Mouse (Mus musculus) lung, embryonic 15.5 days (tissue): ENCODE measurements around the gene Itgb2. TPM values are rescaled to one million over a fixed set of nuclear protein-coding genes. Genes with fewer than 3 reads are reported as not detected.

ENCODE experiments used
- ATAC-seq: fragments of 200-750 bp; cut with Nextera tagmentation; 2 replicates; pipeline ENCODE4 v1.8.0; 2017; ENCODE audit warnings: moderate number of reproducible peaks, borderline replicate concordance; ENCODE audit not compliant: low FRiP score, low TSS enrichment; ENCODE audit errors: extremely low read depth
- H3K27ac ChIP-seq: fragments of 300-500 bp; sonication (generic); 2 replicates; pipeline ENCODE4 v1.5.1; 2015; ENCODE audit warnings: moderate library complexity, mild to moderate bottlenecking, inconsistent platforms
- H3K27me3 ChIP-seq: fragments of 300-500 bp; sonication (generic); 2 replicates; pipeline ENCODE4 v1.6.1; 2015; ENCODE audit warnings: inconsistent platforms
- H3K36me3 ChIP-seq: fragments of 300-500 bp; sonication (generic); 2 replicates; pipeline ENCODE4 v1.6.1; 2015; ENCODE audit warnings: inconsistent platforms
- H3K4me1 ChIP-seq: fragments of 300-500 bp; sonication (generic); 2 replicates; pipeline ENCODE4 v1.6.1; 2015; ENCODE audit warnings: inconsistent platforms
- H3K4me2 ChIP-seq: fragments of 300-500 bp; sonication (generic); 2 replicates; pipeline ENCODE4 v1.6.1; 2015; ENCODE audit warnings: inconsistent platforms, mild to moderate bottlenecking, moderate library complexity
- H3K4me3 ChIP-seq: fragments of 300-500 bp; sonication (generic); 2 replicates; pipeline ENCODE4 v1.5.1; 2015; ENCODE audit warnings: mild to moderate bottlenecking, inconsistent platforms
- H3K9ac ChIP-seq: fragments of 300-500 bp; sonication (generic); 2 replicates; pipeline ENCODE4 v1.6.1; 2015; ENCODE audit warnings: inconsistent platforms
- H3K9me3 ChIP-seq: fragments of 300-500 bp; sonication (generic); 2 replicates; pipeline ENCODE4 v1.6.1; 2016; ENCODE audit warnings: inconsistent platforms
- WGBS: fragments of 180-500 bp; shearing (Covaris S2); methylation state at CpG from one replicate; pipeline ENCODE4 v1.1.7; 2015; 5-methylcytosine and 5-hydroxymethylcytosine counted together
- polyA plus RNA-seq: library from polyadenylated mRNA; unstranded; fragments of >200 nt; fragmentation: Nextera tagmentation; extraction: Ambion mirVana; gene quantifications from 2 replicates; pipeline ENCODE4 v1.2.1, GENCODE M21; 2015

Itgb2 gene
- polyA plus RNA-seq, 1 experiment from 2014 or later: 5.3 TPM

GRCm38 (mm10) chr10:77517801-77518200, 12.3 kb upstream of the Itgb2 start:
- H3K27ac ChIP-seq: no peak overlapping the region
- no peaks in the 10 kb centered on the region for H3K27me3 ChIP-seq
- 92% methylated on average over 5 of the region's 5 CpGs for WGBS
- no peak overlapping the region for H3K4me2 ChIP-seq
- no peak overlapping the region for H3K9ac ChIP-seq
- no peak for ATAC-seq
- H3K4me1 ChIP-seq: peaks cover 27% of the 10 kb centered on the region
- H3K36me3 ChIP-seq: peaks cover 7% of the 10 kb centered on the region; the same call in 1 of the 2 replicates
- no peaks in the 10 kb centered on the region for H3K9me3 ChIP-seq
- H3K4me3 ChIP-seq: no peak overlapping the region

- no peak overlapping the region for H3K9ac ChIP-seq
- WGBS: 76% methylated on average over 3 of the region's 3 CpGs
- ATAC-seq: no peak
- no peak overlapping the region for H3K4me3 ChIP-seq
- no peaks in the 10 kb centered on the region for H3K36me3 ChIP-seq
- H3K27me3 ChIP-seq: no peaks in the 10 kb centered on the region
- H3K4me2 ChIP-seq: no peak overlapping the region
- H3K4me1 ChIP-seq: peaks cover 27% of the 10 kb centered on the region
- no peak overlapping the region for H3K27ac ChIP-seq
- no peaks in the 10 kb centered on the region for H3K9me3 ChIP-seq
Observed at GRCm38 (mm10) chr10:77519191-77519590, 10.9 kb upstream of the Itgb2 start.

DNA sequence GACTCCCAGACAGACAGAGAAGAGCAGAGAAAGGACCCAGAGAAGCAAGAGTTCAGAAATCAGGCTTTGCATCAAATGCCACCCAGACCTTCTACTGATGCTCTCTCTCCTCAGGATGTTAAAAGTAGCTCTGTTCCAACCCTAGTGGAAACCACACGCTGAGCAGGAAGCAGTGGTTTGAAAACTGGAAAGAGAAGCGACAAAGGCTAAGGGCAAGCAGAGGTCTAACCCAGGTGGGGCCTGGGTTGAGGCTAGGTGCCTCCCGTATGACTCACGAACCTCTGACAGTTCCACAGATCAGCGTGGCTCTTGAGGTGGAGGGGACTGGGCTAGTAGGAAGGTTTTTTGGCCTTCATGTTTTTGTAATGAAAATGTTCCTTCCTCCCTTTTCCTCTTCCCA, 9.6 kb upstream of the Itgb2 start:
- Histone ChIP-seq H3K4me3 (no peak overlapping the region), H3K4me2 (no peak overlapping the region), H3K36me3 (no peaks in the 10 kb centered on the region), H3K9ac (no peak overlapping the region), H3K9me3 (no peaks in the 10 kb centered on the region), H3K27ac (no peak overlapping the region), H3K4me1 (peaks cover 17% of the 10 kb centered on the region), H3K27me3 (no peaks in the 10 kb centered on the region)
- WGBS: 85% methylated on average over 5 of the region's 5 CpGs
- no peak for ATAC-seq

GRCm38 (mm10) chr10:77522021-77522731, 7.9 kb upstream of the Itgb2 start:
- H3K4me2 ChIP-seq: peak overlapping the region; percentile 53
- no peak overlapping the region for H3K9ac ChIP-seq
- H3K27me3 ChIP-seq: no peaks in the 10 kb centered on the region
- ATAC-seq: no peak
- peaks cover 7% of the 10 kb centered on the region for H3K4me1 ChIP-seq
- no peaks in the 10 kb centered on the region for H3K9me3 ChIP-seq
- 15% methylated on average over 18 of the region's 18 CpGs for WGBS
- no peaks in the 10 kb centered on the region for H3K36me3 ChIP-seq
- no peak overlapping the region for H3K27ac ChIP-seq
- 0 out of 2 replicates have a peak overlapping the region, but pooled peaks have one; percentile 18 for H3K4me3 ChIP-seq

DNA sequence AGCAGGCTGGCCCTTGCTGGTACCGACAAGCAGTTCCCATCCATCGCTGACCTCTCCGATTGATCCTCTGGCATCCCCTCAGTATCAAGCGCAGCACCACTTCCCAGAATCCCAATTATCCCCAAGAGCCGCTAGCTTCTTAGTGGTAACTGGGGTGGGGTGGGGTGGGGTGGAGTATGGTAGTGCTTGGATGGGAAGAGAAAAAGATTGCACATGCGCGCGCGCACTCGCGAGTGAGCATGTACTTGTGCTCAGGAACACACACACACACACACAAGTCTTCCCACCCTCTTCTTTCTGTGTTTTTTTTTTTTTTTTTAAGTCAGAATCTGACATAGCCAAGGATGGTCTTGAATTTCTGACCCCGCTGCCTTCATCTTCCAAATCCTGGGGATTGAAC, 7.3 kb upstream of the Itgb2 start:
- Histone ChIP-seq H3K4me2 (peak overlapping the region; percentile 53), H3K9me3 (no peaks in the 10 kb centered on the region), H3K27me3 (no peaks in the 10 kb centered on the region), H3K4me3 (0 out of 2 replicates have a peak overlapping the region, but pooled peaks have one; percentile 18), H3K4me1 (peaks cover 7% of the 10 kb centered on the region), H3K36me3 (no peaks in the 10 kb centered on the region), H3K9ac (no peak overlapping the region), H3K27ac (no peak overlapping the region)
- no peak for ATAC-seq
- WGBS: 56% methylated on average over 12 of the region's 12 CpGs

DNA sequence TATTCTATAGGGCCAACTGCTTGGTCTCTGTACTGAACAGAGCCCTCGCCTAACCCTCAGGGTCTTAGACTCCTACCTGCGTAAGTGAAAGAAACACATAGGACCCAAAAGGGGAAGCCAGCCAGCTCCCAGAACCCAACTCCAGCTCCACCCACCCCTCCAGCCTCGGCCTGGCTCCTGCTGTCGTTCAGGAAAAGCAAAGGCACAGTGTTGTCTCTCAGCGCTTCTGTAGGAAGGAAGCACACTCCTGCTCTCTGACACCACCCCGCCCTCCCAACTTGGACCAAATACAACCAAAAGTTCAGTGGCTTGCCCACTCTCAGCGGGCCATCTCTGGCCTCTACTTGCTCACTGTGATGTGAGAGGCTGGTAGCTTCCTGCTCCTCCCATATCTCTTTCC, 6.7 kb upstream of the Itgb2 start:
- peaks cover 7% of the 10 kb centered on the region for H3K4me1 ChIP-seq
- no peaks in the 10 kb centered on the region for H3K27me3 ChIP-seq
- no peak overlapping the region for H3K4me2 ChIP-seq
- ATAC-seq: no peak
- H3K4me3 ChIP-seq: no peak overlapping the region
- H3K36me3 ChIP-seq: no peaks in the 10 kb centered on the region
- WGBS: 62% methylated on average over 7 of the region's 7 CpGs
- no peaks in the 10 kb centered on the region for H3K9me3 ChIP-seq
- H3K9ac ChIP-seq: no peak overlapping the region
- H3K27ac ChIP-seq: no peak overlapping the region

- H3K27ac ChIP-seq: no peak overlapping the region
- no peaks in the 10 kb centered on the region for H3K36me3 ChIP-seq
- H3K9me3 ChIP-seq: no peaks in the 10 kb centered on the region
- WGBS: 68% methylated on average over 2 of the region's 2 CpGs
- no peak overlapping the region for H3K4me3 ChIP-seq
- no peak for ATAC-seq
- H3K9ac ChIP-seq: no peak overlapping the region
- no peak overlapping the region for H3K4me2 ChIP-seq
- H3K27me3 ChIP-seq: no peaks in the 10 kb centered on the region
- H3K4me1 ChIP-seq: peaks cover 7% of the 10 kb centered on the region
Observed at GRCm38 (mm10) chr10:77526488-77526887, 3.6 kb upstream of the Itgb2 start.

DNA sequence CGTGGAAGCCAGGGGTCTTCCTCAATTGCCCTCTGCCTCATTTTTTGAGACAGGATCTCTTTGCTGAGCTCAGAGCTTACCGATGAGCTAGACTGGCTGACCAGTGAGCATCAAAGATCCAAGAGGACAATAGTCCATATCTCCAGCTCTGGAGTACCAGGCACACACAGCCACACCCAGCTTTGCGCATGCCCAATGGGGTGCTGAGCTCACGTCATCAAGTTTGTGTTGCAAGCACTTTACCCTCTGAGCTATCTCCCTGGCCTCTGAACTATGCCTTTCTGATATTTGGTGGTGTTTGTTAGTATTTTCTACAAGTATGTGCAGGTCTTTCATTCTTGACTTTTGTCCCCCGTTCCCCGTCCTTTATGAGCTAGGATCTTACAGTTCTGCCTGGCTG, 1.4 kb upstream of the Itgb2 start:
- ATAC-seq: no peak
- WGBS: 76% methylated on average over 6 of the region's 6 CpGs
- H3K4me1 ChIP-seq: no peaks in the 10 kb centered on the region

GRCm38 (mm10) chr10:77531026-77532019, 1.3 kb downstream of the Itgb2 start:
- no peak overlapping the region for H3K27ac ChIP-seq
- no peak overlapping the region for H3K9ac ChIP-seq
- no peaks in the 10 kb centered on the region for H3K4me1 ChIP-seq
- H3K27me3 ChIP-seq: no peaks in the 10 kb centered on the region
- H3K36me3 ChIP-seq: no peaks in the 10 kb centered on the region
- no peak for ATAC-seq
- 62% methylated on average over 6 of the region's 6 CpGs for WGBS
- no peak overlapping the region for H3K4me2 ChIP-seq
- H3K4me3 ChIP-seq: no peak overlapping the region
- H3K9me3 ChIP-seq: no peaks in the 10 kb centered on the region

More for the DNA sequence above, 1.4 kb upstream of the Itgb2 start:
- Histone ChIP-seq H3K36me3 (no peaks in the 10 kb centered on the region), H3K9ac (no peak overlapping the region), H3K27ac (no peak overlapping the region), H3K9me3 (no peaks in the 10 kb centered on the region), H3K4me2 (no peak overlapping the region), H3K4me3 (no peak overlapping the region), H3K27me3 (no peaks in the 10 kb centered on the region)

GRCm38 (mm10) chr10:77532020-77532413, 2.0 kb downstream of the Itgb2 start:
- Histone ChIP-seq H3K9me3 (no peaks in the 10 kb centered on the region), H3K4me2 (no peak overlapping the region), H3K4me3 (no peak overlapping the region), H3K9ac (no peak overlapping the region), H3K4me1 (no peaks in the 10 kb centered on the region), H3K27me3 (no peaks in the 10 kb centered on the region), H3K27ac (no peak overlapping the region), H3K36me3 (no peaks in the 10 kb centered on the region)
- WGBS: 74% methylated on average over 1 of the region's 1 CpGs
- ATAC-seq: no peak

GRCm38 (mm10) chr10:77536727-77537126, 6.7 kb downstream of the Itgb2 start:
- Histone ChIP-seq H3K27ac (no peak overlapping the region), H3K4me1 (no peaks in the 10 kb centered on the region), H3K36me3 (no peaks in the 10 kb centered on the region), H3K9ac (no peak overlapping the region), H3K27me3 (no peaks in the 10 kb centered on the region), H3K9me3 (no peaks in the 10 kb centered on the region), H3K4me2 (no peak overlapping the region), H3K4me3 (no peak overlapping the region)
- no peak for ATAC-seq
- WGBS: 60% methylated on average over 8 of the region's 8 CpGs
